Mouse (Mus musculus): ENCODE measurements at regions not wholly inside any gene's neighbourhood (a gene's known extent, or its start where the extent isn't known, plus 50 kb on each side); places are given as distances from the start of the nearest gene placed in this dataset.

DNA sequence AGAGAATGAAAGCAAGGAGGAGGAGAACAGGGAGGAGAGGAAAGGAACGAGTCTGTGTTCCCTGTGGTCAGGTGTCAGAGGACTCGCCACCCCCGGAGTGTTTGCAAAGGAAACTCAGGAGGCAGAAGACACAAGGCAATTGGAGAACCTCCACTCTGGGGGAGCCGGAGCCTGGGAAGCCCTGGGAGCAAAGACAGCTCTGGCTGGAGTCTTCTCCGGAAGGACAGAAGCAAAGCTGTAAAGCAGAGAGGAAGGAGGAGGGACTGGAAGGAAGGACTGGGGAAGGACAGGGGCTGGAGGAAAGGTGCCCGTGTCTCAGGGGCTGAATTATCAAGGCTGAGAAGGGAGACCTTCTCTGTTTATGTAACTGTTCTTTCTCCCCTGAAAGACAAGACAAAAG, 373.9 kb downstream of the Adam3 start:
- TF ChIP-seq CTCF (IDR thresholded peaks at IDR 0.05; ENCODE audit: insufficient read depth, low read length) (no peak), POLR2A (IDR thresholded peaks at IDR 0.05; ENCODE audit: borderline replicate concordance, extremely low read depth, low read depth, low read length) (no peak)
